Comparison of ENCODE assay signal across 8 mouse cellular contexts in genomic region chr2:158794494-158795004, GRCm38 (mm10). TPM values are rescaled to one million over a fixed set of nuclear protein-coding genes. Genes with fewer than 3 reads are reported as not detected.
DNase-seq lines count a peak whose midpoint lies in the region; ATAC-seq and TF ChIP-seq lines count a peak whose summit lies in the region.

Gene Dhx35 (plus strand): TSS chr2:158794807.

- no peaks in the 10 kb centered on the region for H3K9me3 ChIP-seq in embryonic facial prominence, embryonic 13.5 days
- H3K9me3 ChIP-seq in limb, embryonic 12.5 days: no peaks in the 10 kb centered on the region
- H3K9me3 ChIP-seq in midbrain, embryonic 15.5 days: no peaks in the 10 kb centered on the region

- TF ChIP-seq CTCF in kidney, adult 2 months (conservative IDR thresholded peaks at IDR 0.05; ENCODE audit: insufficient read depth, insufficient read length, low read depth, low read length): no peak
- TF ChIP-seq CTCF in spleen, adult 2 months (IDR thresholded peaks at IDR 0.05; ENCODE audit: extremely low read depth, insufficient read depth, insufficient read length, insufficient replicate concordance): no peak

- DNase-seq in 3134 (ENCODE audit: extremely low read depth, insufficient read length, low spot score): peak; percentile 95
- DNase-seq in adrenal gland, postnatal 36 days: peak; percentile 96
- DNase-seq in heart, adult 18-20 months: peak; percentile 94 to 97
- DNase-seq in kidney, adult 2 months: peak; percentile 98
- peak; percentile 89 to 90 for DNase-seq in spleen, adult 2 months (ENCODE audit: low read depth in 1 of 2, low spot score in 2 of 2)

- no peaks in the 10 kb centered on the region for H3K27me3 ChIP-seq in embryonic facial prominence, embryonic 13.5 days
- H3K27me3 ChIP-seq in kidney, adult 2 months (replicated peaks; ENCODE audit: control insufficient read depth, insufficient read depth, low read length): no peaks in the 10 kb centered on the region
- no peaks in the 10 kb centered on the region for H3K27me3 ChIP-seq in limb, embryonic 12.5 days
- H3K27me3 ChIP-seq in midbrain, embryonic 15.5 days (replicated peaks): no peaks in the 10 kb centered on the region
- no peaks in the 10 kb centered on the region for H3K27me3 ChIP-seq in spleen, adult 2 months (ENCODE audit: control insufficient read depth, insufficient read depth, low read length)

- peaks cover 11% of the 10 kb centered on the region for H3K4me1 ChIP-seq in embryonic facial prominence, embryonic 13.5 days
- 0 out of 2 replicates have a peak, but pooled peaks cover 5% of the 10 kb centered on the region for H3K4me1 ChIP-seq in kidney, adult 2 months (ENCODE audit: control insufficient read depth, insufficient read depth, low read length)
- peaks cover 17% of the 10 kb centered on the region for H3K4me1 ChIP-seq in limb, embryonic 12.5 days (replicated peaks)
- peaks cover 22% of the 10 kb centered on the region for H3K4me1 ChIP-seq in midbrain, embryonic 15.5 days
- peaks cover 8% of the 10 kb centered on the region; the same call in 1 of the 2 replicates for H3K4me1 ChIP-seq in spleen, adult 2 months (ENCODE audit: control insufficient read depth, insufficient read depth, insufficient read length)

- peak within 1 kb of the TSS; percentile 83 for H3K27ac ChIP-seq in embryonic facial prominence, embryonic 13.5 days
- peak within 1 kb of the TSS; percentile 41 for H3K27ac ChIP-seq in kidney, adult 2 months (ENCODE audit: insufficient read depth, low read depth, low read length)
- peak within 1 kb of the TSS; percentile 81 for H3K27ac ChIP-seq in limb, embryonic 12.5 days
- peak within 1 kb of the TSS; percentile 87 for H3K27ac ChIP-seq in midbrain, embryonic 15.5 days
- peak within 1 kb of the TSS; percentile 72 for H3K27ac ChIP-seq in spleen, adult 2 months (ENCODE audit: insufficient read depth, low read length)

- peaks cover under 1% of the 10 kb centered on the region; the same call in 1 of the 2 replicates for H3K36me3 ChIP-seq in embryonic facial prominence, embryonic 13.5 days
- no peaks in the 10 kb centered on the region for H3K36me3 ChIP-seq in kidney, adult 2 months (ENCODE audit: control insufficient read depth, insufficient read depth, low read length)
- no peaks in the 10 kb centered on the region for H3K36me3 ChIP-seq in limb, embryonic 12.5 days
- H3K36me3 ChIP-seq in midbrain, embryonic 15.5 days (replicated peaks): no peaks in the 10 kb centered on the region
- no peaks in the 10 kb centered on the region for H3K36me3 ChIP-seq in spleen, adult 2 months (ENCODE audit: control insufficient read depth, insufficient read depth, low read length)

- no peak for TF ChIP-seq POLR2A in kidney, adult 2 months (IDR thresholded peaks at IDR 0.05; ENCODE audit: low read depth, low read length)
- TF ChIP-seq POLR2A in spleen, adult 2 months (IDR thresholded peaks at IDR 0.05; ENCODE audit: low read depth, low read length): no peak

- peak within 1 kb of the TSS; percentile 84 for H3K4me2 ChIP-seq in embryonic facial prominence, embryonic 13.5 days
- H3K4me2 ChIP-seq in limb, embryonic 12.5 days: peak within 1 kb of the TSS; percentile 75
- H3K4me2 ChIP-seq in midbrain, embryonic 15.5 days: peak within 1 kb of the TSS; percentile 81

- peak within 1 kb of the TSS; percentile 80 for H3K4me3 ChIP-seq in embryonic facial prominence, embryonic 13.5 days
- H3K4me3 ChIP-seq in kidney, adult 2 months (ENCODE audit: insufficient read depth, low read depth, low read length): peak within 1 kb of the TSS; percentile 85
- H3K4me3 ChIP-seq in limb, embryonic 12.5 days (replicated peaks): peak within 1 kb of the TSS; percentile 74
- H3K4me3 ChIP-seq in midbrain, embryonic 15.5 days: peak within 1 kb of the TSS; percentile 92
- H3K4me3 ChIP-seq in spleen, adult 2 months (ENCODE audit: extremely low read depth, insufficient read depth, insufficient read length): peak within 1 kb of the TSS; percentile 84

- peak; percentile 98 for ATAC-seq in embryonic facial prominence, embryonic 13.5 days (ENCODE audit: insufficient number of reproducible peaks, insufficient read depth, low FRiP score, low TSS enrichment, low read depth)
- peak; percentile 97 for ATAC-seq in limb, embryonic 12.5 days (ENCODE audit: insufficient number of reproducible peaks, insufficient read depth, low FRiP score, low TSS enrichment, low read depth)
- peak; percentile 99 for ATAC-seq in midbrain, embryonic 15.5 days (replicated peaks)

- H3K9ac ChIP-seq in embryonic facial prominence, embryonic 13.5 days: peak within 1 kb of the TSS; percentile 77
- H3K9ac ChIP-seq in limb, embryonic 12.5 days (replicated peaks): peak within 1 kb of the TSS; percentile 63
- peak within 1 kb of the TSS; percentile 78 for H3K9ac ChIP-seq in midbrain, embryonic 15.5 days

- under 1% methylated on average over 33 of the region's 33 CpGs for WGBS in embryonic facial prominence, embryonic 13.5 days
- under 1% methylated on average over 33 of the region's 33 CpGs for WGBS in kidney, adult 2 months
- WGBS in limb, embryonic 12.5 days: under 1% methylated on average over 32 of the region's 33 CpGs
- WGBS in midbrain, embryonic 15.5 days: 0% methylated on average over 33 of the region's 33 CpGs
- 0% methylated on average over 30 of the region's 33 CpGs for WGBS in spleen, adult 2 months

RNA-seq across cellular contexts. Expression of gene Dhx35, which starts in this region (rescaled TPM):
- total RNA-seq in adrenal gland, postnatal 36 days (2021): 10 to 100 TPM; 10.6 to 11.2 TPM
- polyA plus RNA-seq in embryonic facial prominence, embryonic 13.5 days (2015; fragmentation: Nextera tagmentation; extraction: Ambion mirVana): 15.1 and 16.5 TPM in 2 replicates
- 10 to 100 TPM; 12.0 to 17.1 TPM for total RNA-seq in heart, adult 18-20 months (2021)
- polyA plus RNA-seq in kidney, adult 2 months (2012; rRNA removed): 13.3 and 17.9 TPM in 2 replicates
- 15.9 and 16.9 TPM in 2 replicates for polyA plus RNA-seq in limb, embryonic 12.5 days (2016; fragmentation: Nextera tagmentation; extraction: Ambion mirVana)
- polyA plus RNA-seq in midbrain, embryonic 15.5 days (2015; fragmentation: Nextera tagmentation; extraction: Ambion mirVana): 14.3 and 14.6 TPM in 2 replicates
- 19.7 and 20.3 TPM in 2 replicates for polyA plus RNA-seq in spleen, adult 2 months (2012; rRNA removed)

Comparison
In these comparisons a context has a peak if more than half of its experiments do, and no peak if none do; other contexts are left out.
1. Peak in every context shown above with its lines: DNase-seq, ATAC-seq, H3K4me3 ChIP-seq and H3K27ac ChIP-seq.